Mouse (Mus musculus): ENCODE results near the gene Casq2.

DNA sequence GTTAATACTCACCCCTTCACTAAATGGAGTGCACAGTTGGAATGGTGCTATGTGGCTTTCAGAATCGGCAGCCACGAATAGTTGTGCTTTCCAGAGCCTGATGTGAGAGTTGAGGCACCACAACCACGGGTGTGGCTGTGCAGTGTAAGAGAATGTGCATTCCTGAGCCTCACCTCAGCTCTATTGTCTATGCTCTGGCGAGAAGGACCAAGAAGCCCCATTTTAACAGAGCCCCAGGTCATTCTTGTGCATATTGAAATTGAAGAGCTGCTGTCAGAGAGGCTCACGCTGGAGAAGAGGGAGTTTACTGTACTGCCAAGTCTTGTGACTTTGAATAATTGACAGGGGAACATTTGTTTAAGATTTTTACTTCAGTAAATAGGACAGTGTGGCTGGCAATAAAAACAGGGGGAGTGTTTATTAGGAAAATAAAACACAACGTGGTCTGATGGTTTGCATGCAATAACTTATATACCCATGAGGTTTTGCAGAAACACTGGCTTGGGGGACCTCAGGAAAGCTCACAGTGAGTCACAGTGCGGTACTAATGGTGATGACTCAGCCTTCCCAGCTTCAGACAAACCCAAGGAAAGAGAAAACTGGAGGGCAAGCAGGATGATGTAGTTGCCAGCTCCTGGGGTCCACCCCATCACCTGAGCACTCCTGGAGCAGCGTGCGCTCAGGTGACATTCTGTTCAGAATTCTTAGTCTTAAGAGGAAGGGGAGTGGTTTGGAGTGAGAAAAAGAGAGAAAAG lies 17.8 kb downstream of the Casq2 start:
- no peak for TF ChIP-seq POLR2A (IDR thresholded peaks at IDR 0.05; ENCODE audit: low read depth, low read length)
- no peak for TF ChIP-seq CTCF (IDR thresholded peaks at IDR 0.05; ENCODE audit: borderline replicate concordance, insufficient read depth, low read length)

Data from embryonic fibroblast, embryonic 13.5 days (primary cell).